ENCODE assay signal across 26 mouse cellular contexts in genomic region chr13:40714531-40714930, GRCm38 (mm10). TPM values are rescaled to one million over a fixed set of nuclear protein-coding genes. Genes with fewer than 3 reads are reported as not detected.
DNase-seq lines count a peak whose midpoint lies in the region; ATAC-seq and TF ChIP-seq lines count a peak whose summit lies in the region.
"Had no signal": no experiment of that assay in that cellular context is flagged by ENCODE, and none has a peak within 500 bp of the region (broad histone marks: within the 10 kb centered on the region; RNA-seq: fewer than 3 reads in every experiment).

No protein-coding gene starts in this region.

- H3K4me1 ChIP-seq in intestine, embryonic 14.5 days (replicated peaks; ENCODE audit: control insufficient read depth, insufficient read depth, low read length) = no peaks in the 10 kb centered on the region
- no peaks in the 10 kb centered on the region for H3K4me1 ChIP-seq in intestine, embryonic 16.5 days (ENCODE audit: control insufficient read depth, insufficient read depth, low read length)
- H3K4me1 ChIP-seq in E14TG2a.4 (replicated peaks; ENCODE audit: low read depth, low read length) = peaks cover 98% of the 10 kb centered on the region
- peaks cover 8% of the 10 kb centered on the region; the same call in 1 of the 2 replicates for H3K4me1 ChIP-seq in hindbrain, embryonic 15.5 days (replicated peaks)

- WGBS in intestine, embryonic 14.5 days = 2% methylated on average over 2 of the region's 2 CpGs
- 13% methylated on average over 2 of the region's 2 CpGs for WGBS in intestine, embryonic 16.5 days
- WGBS in hindbrain, embryonic 15.5 days = 14% methylated on average over 2 of the region's 2 CpGs

- H3K27me3 ChIP-seq in intestine, embryonic 14.5 days (replicated peaks; ENCODE audit: control insufficient read depth, insufficient read depth, low read length) = peaks cover 100% of the 10 kb centered on the region
- peaks cover 78% of the 10 kb centered on the region for H3K27me3 ChIP-seq in intestine, embryonic 16.5 days (replicated peaks; ENCODE audit: control insufficient read depth, insufficient read depth, low read length)
- peaks cover 45% of the 10 kb centered on the region for H3K27me3 ChIP-seq in E14TG2a.4 (ENCODE audit: insufficient read depth, low read length)
- peaks cover 82% of the 10 kb centered on the region for H3K27me3 ChIP-seq in hindbrain, embryonic 15.5 days

- no peak overlapping the region for H3K27ac ChIP-seq in intestine, embryonic 14.5 days (ENCODE audit: low read depth)
- H3K27ac ChIP-seq in intestine, embryonic 16.5 days (ENCODE audit: low read length) = no peak overlapping the region
- H3K27ac ChIP-seq in hindbrain, embryonic 15.5 days (replicated peaks) = 0 out of 2 replicates have a peak overlapping the region, but pooled peaks have one; percentile 14
- H3K27ac ChIP-seq: embryonic facial prominence, embryonic 13.5 days; gastrocnemius, adult 2 months; left cerebral cortex, adult 2 months; stomach, postnatal 0 days had no signal

- H3K36me3 ChIP-seq in intestine, embryonic 14.5 days (ENCODE audit: control insufficient read depth, insufficient read depth, low read length) = no peaks in the 10 kb centered on the region
- no peaks in the 10 kb centered on the region for H3K36me3 ChIP-seq in intestine, embryonic 16.5 days (ENCODE audit: control insufficient read depth, insufficient read depth, low read length)
- H3K36me3 ChIP-seq in E14TG2a.4 (ENCODE audit: insufficient read depth, low read length) = no peaks in the 10 kb centered on the region
- no peaks in the 10 kb centered on the region for H3K36me3 ChIP-seq in hindbrain, embryonic 15.5 days

- H3K4me3 ChIP-seq in intestine, embryonic 14.5 days (ENCODE audit: low read depth, low read length) = no peak overlapping the region
- no peak overlapping the region for H3K4me3 ChIP-seq in intestine, embryonic 16.5 days (ENCODE audit: low read length)
- H3K4me3 ChIP-seq in E14TG2a.4 (replicated peaks; ENCODE audit: low read length) = peak overlapping the region; percentile 35
- no peak overlapping the region for H3K4me3 ChIP-seq in hindbrain, embryonic 15.5 days
- H3K4me3 ChIP-seq: embryonic facial prominence, embryonic 13.5 days; erythroblast, embryonic 14.5 days; gastrocnemius, adult 2 months; left cerebral cortex, adult 2 months had no signal

- H3K9ac ChIP-seq in intestine, embryonic 14.5 days (ENCODE audit: low read length) = no peak overlapping the region
- H3K9ac ChIP-seq in intestine, embryonic 16.5 days (ENCODE audit: low read depth, low read length) = no peak overlapping the region
- no peak overlapping the region for H3K9ac ChIP-seq in hindbrain, embryonic 15.5 days
- H3K9ac ChIP-seq: embryonic facial prominence, embryonic 13.5 days had no signal

- peak; percentile 51 for DNase-seq in intestine, embryonic 14.5 days (ENCODE audit: low spot score)
- peak; percentile 90 for DNase-seq in ES-CJ7 (ENCODE audit: low read depth, low spot score)
- DNase-seq in adrenal gland, adult 18-20 months (ENCODE audit: low spot score in 2 of 2) = no peak
- no peak for DNase-seq in left cerebral cortex, postnatal 10 days (ENCODE audit: extremely low spot score in 1 of 2, low spot score in 2 of 2)
- DNase-seq: adrenal gland, adult 2 months; cerebellum, adult 11 months; gastrocnemius, adult 2 months; heart, postnatal 4 days; layer of hippocampus, adult 9-11 months; left cerebral cortex, postnatal 4 days; lung, postnatal 4 days; right cerebral cortex, postnatal 14 days; thymus, adult 2 months; thymus, postnatal 4 days had no signal

- no peaks in the 10 kb centered on the region for H3K9me3 ChIP-seq in intestine, embryonic 14.5 days (ENCODE audit: control insufficient read depth, low read length)
- H3K9me3 ChIP-seq in intestine, embryonic 16.5 days (ENCODE audit: control insufficient read depth, low read length) = no peaks in the 10 kb centered on the region
- no peaks in the 10 kb centered on the region for H3K9me3 ChIP-seq in E14TG2a.4 (ENCODE audit: low read length)
- H3K9me3 ChIP-seq in hindbrain, embryonic 15.5 days = no peaks in the 10 kb centered on the region
- H3K9me3 ChIP-seq: embryonic facial prominence, embryonic 13.5 days had no signal

- no peak for ATAC-seq in intestine, embryonic 14.5 days (replicated peaks; ENCODE audit: low FRiP score, low TSS enrichment, low read depth)
- ATAC-seq in intestine, embryonic 16.5 days = no peak
- ATAC-seq in hindbrain, embryonic 15.5 days (ENCODE audit: low FRiP score, low read depth) = no peak
- ATAC-seq: forebrain, embryonic 14.5 days; intestine, postnatal 0 days had no signal

- intact Hi-C loops in left cerebral cortex, postnatal 10 days (cut with DNase I) = no loop called here

- TF ChIP-seq CTCF in E14TG2a.4 (conservative IDR thresholded peaks at IDR 0.05; ENCODE audit: low read length) = no peak

- no peak overlapping the region for H3K4me2 ChIP-seq in intestine, embryonic 14.5 days (ENCODE audit: low read length)
- no peak overlapping the region for H3K4me2 ChIP-seq in intestine, embryonic 16.5 days (ENCODE audit: low read depth, low read length)
- no peak overlapping the region for H3K4me2 ChIP-seq in hindbrain, embryonic 15.5 days
- H3K4me2 ChIP-seq: embryonic facial prominence, embryonic 13.5 days had no signal

RNA-seq across cellular contexts. Expression of gene Tfap2a, which starts 23.6 kb away (rescaled TPM):
- polyA plus RNA-seq in intestine, embryonic 14.5 days (2014; fragmentation: Nextera tagmentation; extraction: Ambion mirVana) = 0.31 and 0.32 TPM in 2 replicates
- polyA plus RNA-seq in intestine, embryonic 16.5 days (2015; fragmentation: Nextera tagmentation; extraction: Ambion mirVana) = 0.16 and 0.24 TPM in 2 replicates
- polyA plus RNA-seq in hindbrain, embryonic 15.5 days (2015; fragmentation: Nextera tagmentation; extraction: Ambion mirVana) = 10.5 and 11.5 TPM in 2 replicates
- under 1 TPM in 1 of 2 experiments, not detected in 1; 0.45 TPM for total RNA-seq in adrenal gland, adult 18-20 months (2021)
- under 1 TPM; 0.49 to 0.51 TPM for total RNA-seq in left cerebral cortex, postnatal 10 days (2021)
- total RNA-seq: liver, adult 2 months; megakaryocyte-erythroid progenitor cell, adult 5-6 weeks had no signal
- polyA plus RNA-seq: erythroblast, embryonic 14.5 days; liver, embryonic 16.5 days had no signal

Comparison
In these comparisons a context has a peak if more than half of its experiments do, and no peak if none do; other contexts are left out.
1. DNase-seq: peak in intestine, embryonic 14.5 days (single experiment) and ES-CJ7 (single experiment); none in adrenal gland, adult 18-20 months (0 of 2) and left cerebral cortex, postnatal 10 days (0 of 2).